Mouse (Mus musculus) layer of hippocampus, adult 8-10 months (tissue): ENCODE results near the gene Oas3. TPM values are rescaled to one million over a fixed set of nuclear protein-coding genes. Genes with fewer than 3 reads are reported as not detected.
"Not testable (repeated sequence)": the region's sequence is repeated elsewhere in the genome, so short reads cannot be mapped to it uniquely, and the experiment has no call there.

Experiments used
- DNase-seq, 2 experiments: peaks; one replicate each; pipeline ENCODE4 v3.0.0; 2022; ENCODE audit warnings: low spot score in 2 of 2
- total RNA-seq, 4 experiments: library from RNA; stranded (reverse); gene quantifications; 2 replicates each; pipeline ENCODE4 v1.2.4; 2022

Oas3 gene
- total RNA-seq, result under 1 TPM in 2 of 4 experiments, not detected in 2; 0.09 to 0.30 TPM

GRCm38 (mm10) chr5:120777478-120777877 is at the start of gene Oas3:
Oas3 (minus strand) TSS chr5:120777661.
- no peak for DNase-seq

- DNase-seq, result no peak
These were observed 41.5 kb upstream of the Oas3 start for GRCm38 (mm10) chr5:120818999-120819398.

- no peak for DNase-seq
These were observed 38.5 kb upstream of the Oas3 start for GRCm38 (mm10) chr5:120815949-120816348.

- DNase-seq, result no peak
These were observed 35.6 kb upstream of the Oas3 start for GRCm38 (mm10) chr5:120813023-120813422.

- DNase-seq, result peak; percentile 56 to 67
These were observed 34.7 kb upstream of the Oas3 start, which contains the start of gene Oas1c for GRCm38 (mm10) chr5:120811951-120812819. Oas1c (minus strand) TSS chr5:120812514.

GRCm38 (mm10) chr5:120809171-120809570 is 31.7 kb upstream of the Oas3 start:
- no peak for DNase-seq

GRCm38 (mm10) chr5:120806458-120806857 is 29.0 kb upstream of the Oas3 start:
- DNase-seq, result peak in 1 of 2 experiments; percentile 53

GRCm38 (mm10) chr5:120803596-120803995 is 26.1 kb upstream of the Oas3 start:
- DNase-seq, result no peak

- DNase-seq, result not testable (repeated sequence)
These were observed 21.5 kb upstream of the Oas3 start for GRCm38 (mm10) chr5:120798943-120799342.

GRCm38 (mm10) chr5:120798147-120798546 is 20.7 kb upstream of the Oas3 start:
- not testable (repeated sequence) for DNase-seq

GRCm38 (mm10) chr5:120795480-120796034 is 18.1 kb upstream of the Oas3 start, which contains the start of gene Oas1e:
Oas1e (minus strand) TSS chr5:120795530.
- not testable (repeated sequence) for DNase-seq

- peak in 1 of 2 experiments; percentile 49 for DNase-seq
These were observed 15.6 kb upstream of the Oas3 start for GRCm38 (mm10) chr5:120793043-120793442.

GRCm38 (mm10) chr5:120787042-120787441 is 9.6 kb upstream of the Oas3 start:
- DNase-seq, result no peak

- DNase-seq, result no peak
These were observed 5.0 kb upstream of the Oas3 start for GRCm38 (mm10) chr5:120782446-120782845.

- no peak for DNase-seq
These were observed 4.2 kb upstream of the Oas3 start for GRCm38 (mm10) chr5:120781646-120782045.

- peak in 1 of 2 experiments; percentile 9 for DNase-seq
These were observed 2.5 kb upstream of the Oas3 start for GRCm38 (mm10) chr5:120779922-120780321.

GRCm38 (mm10) chr5:120778941-120779340 is 1.5 kb upstream of the Oas3 start:
- no peak for DNase-seq

- DNase-seq, result no peak
These were observed 660 bp downstream of the Oas3 start for GRCm38 (mm10) chr5:120776801-120777200.

- no peak for DNase-seq
These were observed 2.0 kb downstream of the Oas3 start for GRCm38 (mm10) chr5:120775287-120775985.

GRCm38 (mm10) chr5:120769396-120769795 is 8.1 kb downstream of the Oas3 start:
- no peak for DNase-seq

GRCm38 (mm10) chr5:120765010-120765409 is 12.5 kb downstream of the Oas3 start:
- no peak for DNase-seq

- no peak for DNase-seq
These were observed 15.6 kb downstream of the Oas3 start for GRCm38 (mm10) chr5:120761901-120762300.
